Mouse (Mus musculus) c-Kit-positive CD71-positive TER-119-negative erythroid progenitor cells, embryonic 14.5 days (primary cell): Measurements from ENCODE around the gene Stard13.

Source experiments
- DNase-seq: peaks from one replicate; pipeline ENCODE4 v3.0.0-alpha.2; 2013; ENCODE audit warnings: low read depth

Stard13 gene

DNA sequence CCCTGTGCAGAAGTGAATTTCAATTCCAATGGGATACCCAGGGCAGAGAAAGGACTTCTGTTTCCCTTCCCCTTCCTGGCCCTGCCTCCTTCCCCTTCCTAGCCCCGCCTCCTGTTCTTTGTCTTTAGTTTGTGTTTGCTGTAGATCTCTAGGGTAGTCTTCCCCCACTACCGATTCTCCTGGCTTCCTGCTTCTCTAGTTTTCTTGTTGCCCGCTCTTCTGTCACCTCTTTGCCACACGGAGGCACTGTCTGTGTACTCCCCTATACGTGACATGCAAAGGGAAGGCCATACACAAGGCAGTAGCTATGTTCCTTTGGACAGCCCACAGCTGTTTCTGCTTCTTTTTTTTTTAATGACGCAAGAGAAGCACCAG is 176.7 kb downstream of the Stard13 start:
- no peak for DNase-seq

DNA sequence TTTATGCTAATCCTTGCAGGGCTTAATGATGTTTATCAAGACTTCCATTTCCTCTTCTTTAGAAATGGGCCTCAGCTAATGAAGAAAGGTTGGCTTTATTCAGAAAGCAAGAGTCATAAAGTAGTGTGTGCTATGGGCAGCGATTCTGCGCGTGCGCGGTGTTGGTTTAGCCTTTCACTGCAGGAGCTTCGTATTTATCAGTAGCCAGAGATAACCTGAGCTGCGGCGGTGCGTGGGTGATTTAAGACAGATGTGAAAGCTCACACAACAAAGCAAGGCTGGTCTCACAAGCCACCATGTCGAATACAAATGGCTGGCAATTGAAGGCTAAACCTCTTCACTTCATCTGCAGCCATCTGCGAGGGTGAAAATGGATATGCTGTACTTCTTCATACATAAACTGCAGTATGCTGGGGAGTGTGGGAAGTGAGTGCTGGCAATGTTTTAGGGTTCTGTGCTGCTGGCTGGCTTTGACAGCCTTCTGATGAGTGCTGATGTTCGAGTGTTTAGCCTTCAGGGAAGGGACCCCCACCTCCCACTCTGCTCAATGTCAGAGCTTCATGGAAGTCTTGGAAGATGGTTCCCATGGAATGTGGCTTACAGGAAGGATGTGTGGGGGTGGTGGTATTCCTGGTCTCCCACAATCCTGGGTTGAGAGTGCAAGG is 177.2 kb downstream of the Stard13 start:
- no peak for DNase-seq

DNA sequence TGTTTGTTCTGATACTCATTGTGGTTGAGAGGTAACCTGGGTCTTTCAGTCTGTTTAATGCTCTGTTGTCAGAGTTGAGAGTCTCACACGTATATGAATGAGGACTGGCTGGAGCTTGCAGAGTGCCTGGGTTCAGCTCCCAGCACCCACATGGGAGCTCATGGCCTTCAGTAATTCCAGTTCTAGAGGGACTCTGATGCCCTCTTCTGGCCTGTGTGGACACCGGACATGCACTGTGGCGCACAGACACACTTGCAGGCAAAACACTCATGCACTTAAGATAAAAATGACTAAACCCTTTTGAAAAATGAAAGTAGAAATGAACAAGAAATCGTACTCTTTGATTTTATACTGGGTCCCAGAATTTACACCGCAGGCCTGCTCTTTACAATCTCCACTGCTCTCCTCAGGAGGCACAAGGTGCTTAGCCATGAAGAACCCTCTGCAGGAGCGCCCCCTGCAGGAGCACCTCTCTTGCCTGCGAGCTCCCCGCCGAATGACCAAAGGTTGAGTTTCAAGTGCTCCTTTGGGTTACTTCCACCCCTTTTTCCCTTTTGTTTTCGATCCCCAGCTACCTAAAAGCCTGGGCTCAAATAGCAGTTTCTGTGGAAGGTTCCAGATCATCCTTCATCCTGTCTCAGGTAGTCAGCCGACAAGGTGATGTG is 178.1 kb downstream of the Stard13 start:
- DNase-seq, result no peak

DNA sequence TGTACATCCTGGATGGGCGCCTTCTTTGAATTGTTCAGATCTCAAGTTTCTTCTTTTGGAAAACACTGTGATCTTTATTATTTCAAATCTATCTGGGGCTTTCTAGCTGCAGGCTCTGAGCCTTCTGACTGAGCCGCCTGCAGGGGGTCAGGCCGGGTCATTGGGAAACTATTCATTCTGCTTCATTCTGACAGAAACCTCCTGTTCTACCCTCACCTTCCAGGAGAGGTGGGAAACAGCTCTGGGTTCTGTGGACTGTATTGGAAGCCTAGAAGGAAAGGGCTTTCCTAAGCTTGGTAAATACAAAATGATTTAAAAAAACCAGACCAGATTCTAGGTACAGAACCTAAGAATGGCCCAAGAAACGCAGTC is 178.9 kb downstream of the Stard13 start:
- DNase-seq, result no peak

DNA sequence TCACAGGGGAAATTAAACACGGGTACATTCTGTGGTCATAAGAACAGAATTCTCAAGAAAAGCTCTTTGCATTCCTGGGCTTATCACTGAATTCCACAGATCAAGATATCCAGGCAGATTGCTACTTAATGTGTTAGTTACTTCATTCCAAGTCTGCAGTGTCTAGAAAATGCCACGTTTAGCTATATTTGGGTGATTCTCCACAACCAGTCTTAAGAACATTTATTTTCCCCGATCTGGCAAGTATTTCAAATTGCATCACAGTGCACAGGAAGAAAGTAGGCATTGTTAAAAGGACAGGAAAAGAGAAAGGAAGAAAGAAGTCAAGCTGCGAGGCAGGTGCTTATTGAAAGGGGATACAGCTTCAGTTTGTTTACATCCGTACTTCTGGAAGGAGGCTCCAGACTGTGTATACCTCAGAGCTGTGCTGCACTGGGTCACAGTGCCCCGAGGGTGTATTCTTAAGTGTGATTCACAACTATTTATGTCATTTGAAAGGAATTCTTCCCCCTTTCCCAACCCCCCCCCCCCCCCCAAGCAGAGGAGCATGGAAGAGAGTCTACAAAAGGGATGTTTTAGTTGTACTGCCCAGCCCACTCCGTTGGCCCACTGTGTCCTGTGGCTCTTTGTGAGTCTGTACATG is 179.4 kb downstream of the Stard13 start:
- no peak for DNase-seq

DNA sequence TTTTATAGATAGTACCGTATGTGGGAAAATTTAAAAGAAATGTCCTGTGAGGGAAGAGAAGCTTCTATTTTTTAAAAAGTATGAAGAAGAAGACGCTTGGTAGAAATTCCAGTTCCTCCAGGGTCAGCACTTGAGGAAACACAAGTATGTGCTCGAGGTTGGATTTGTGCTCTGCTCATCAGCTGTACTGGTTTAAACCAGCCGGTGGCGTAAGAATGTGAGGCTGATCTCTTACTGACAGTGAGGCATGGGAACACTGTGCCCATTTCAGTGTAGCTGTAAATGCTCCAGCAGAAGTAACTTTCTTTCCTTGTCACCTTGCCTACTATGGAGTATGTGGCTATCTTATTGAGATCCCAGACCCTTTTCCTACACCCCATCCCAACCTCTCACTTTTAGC is 180.4 kb downstream of the Stard13 start:
- DNase-seq, result no peak

DNA sequence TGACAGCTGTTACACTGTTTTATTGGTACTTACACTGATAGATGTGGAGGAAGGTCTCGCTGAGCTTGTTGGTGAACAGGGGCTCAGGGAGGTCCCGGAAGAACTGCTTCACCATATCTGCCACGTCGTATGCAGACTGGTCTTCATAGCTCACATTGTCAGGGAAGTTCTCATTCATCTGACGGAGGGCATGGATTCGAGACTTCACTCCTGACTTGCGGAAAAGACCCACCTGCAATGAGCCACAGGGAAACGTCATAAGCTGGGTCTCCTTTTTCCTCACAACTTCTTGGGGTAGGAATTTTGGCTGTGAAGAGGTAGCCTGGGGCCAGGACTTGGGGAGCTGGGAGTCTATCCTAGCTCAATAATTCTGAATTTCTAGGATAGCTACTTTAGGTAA is 181.3 kb downstream of the Stard13 start:
- DNase-seq, result no peak

DNA sequence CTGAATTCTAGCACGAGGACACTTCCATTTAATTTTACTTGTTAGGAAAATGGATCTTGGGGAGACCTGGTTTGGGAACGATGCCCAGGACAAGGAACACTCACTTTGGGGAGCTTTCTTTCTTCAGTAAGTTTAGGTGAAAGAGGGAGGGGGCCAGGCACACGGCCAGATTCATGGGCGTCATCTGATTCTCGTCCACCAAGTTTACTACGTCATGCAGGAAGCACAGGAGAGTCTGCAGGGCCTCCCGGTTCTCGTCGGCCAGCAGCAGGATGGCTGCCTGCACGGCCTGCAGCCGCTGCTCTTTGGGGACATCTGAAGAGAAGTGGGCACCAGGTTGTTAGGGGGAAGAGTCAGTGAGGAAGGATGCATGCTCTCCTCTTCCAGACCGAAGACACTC is 186.1 kb downstream of the Stard13 start:
- no peak for DNase-seq

DNA sequence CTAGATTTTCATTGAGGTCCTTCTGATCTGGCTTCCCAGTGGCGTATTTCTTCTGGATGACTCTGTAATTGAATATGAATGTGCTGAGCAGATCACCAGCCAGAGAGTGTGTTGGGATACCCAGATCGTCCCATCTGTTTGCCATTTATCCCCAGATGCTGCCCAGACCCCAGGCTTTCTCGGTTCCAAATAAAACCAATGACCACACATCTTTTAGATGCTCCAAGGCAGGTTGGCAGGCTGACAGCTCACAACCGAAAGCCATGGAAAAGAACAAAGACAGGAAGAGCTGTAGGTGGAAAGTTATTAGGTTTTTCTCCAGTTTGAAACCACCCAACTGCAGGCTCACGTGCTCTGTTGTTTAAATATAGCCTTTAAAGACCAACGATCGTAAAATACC is 186.7 kb downstream of the Stard13 start:
- DNase-seq, result no peak

DNA sequence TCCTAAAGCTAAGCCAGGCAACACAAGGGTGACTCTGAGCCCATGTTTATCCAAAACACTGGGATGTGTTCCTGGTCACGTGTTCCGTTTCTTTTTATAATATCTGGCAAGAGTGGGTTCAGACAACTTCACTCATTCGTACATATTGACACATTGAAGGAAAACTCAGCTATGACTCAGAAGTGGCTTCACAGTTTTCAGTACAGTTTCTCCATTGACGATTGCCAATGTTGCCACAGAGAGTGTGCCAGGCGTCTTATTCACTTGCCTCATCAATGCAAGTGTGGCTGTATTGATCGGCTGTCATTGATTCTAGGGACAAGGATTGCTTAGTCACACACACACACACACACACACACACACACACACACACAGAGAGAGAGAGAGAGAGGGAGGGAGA is 187.5 kb downstream of the Stard13 start:
- DNase-seq, result no peak

DNA sequence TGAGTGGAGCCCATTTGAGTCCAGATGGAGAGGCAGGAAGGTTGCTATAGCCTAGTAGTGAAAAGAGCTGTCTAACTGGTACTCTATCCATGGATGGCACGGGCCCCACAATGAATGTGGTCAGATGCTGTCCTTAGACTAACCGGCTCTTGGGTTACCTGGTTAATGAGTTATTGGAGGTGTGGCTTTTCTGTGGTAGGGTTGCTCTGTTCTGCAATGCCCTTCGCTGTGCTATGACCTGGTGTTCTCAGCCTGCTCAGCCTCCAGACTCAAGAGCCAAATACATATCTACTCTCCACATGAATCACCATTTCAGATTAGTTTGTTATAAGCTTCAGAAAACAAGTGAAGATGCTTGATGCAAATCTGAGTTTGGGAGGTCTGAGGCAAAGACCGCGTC is 190.7 kb downstream of the Stard13 start:
- DNase-seq, result no peak

DNA sequence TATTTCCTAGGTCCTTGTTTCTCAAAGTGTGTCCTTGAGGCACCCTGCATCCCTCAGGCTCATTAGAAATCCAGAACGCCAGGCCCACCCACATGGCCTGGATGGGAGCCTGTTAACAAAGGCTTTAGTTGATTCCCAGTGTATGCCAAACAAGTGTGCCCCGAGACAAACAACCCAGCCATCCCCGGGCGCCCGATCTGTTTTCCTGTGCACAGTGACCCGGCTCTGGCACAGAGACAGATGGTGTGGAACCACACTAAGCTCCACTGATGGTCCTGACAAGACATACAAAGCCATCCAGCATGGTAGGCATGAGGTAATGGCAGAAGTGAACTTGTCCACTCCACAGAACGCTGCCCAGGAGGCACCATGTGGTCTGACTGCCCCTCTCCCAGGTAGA is 195.8 kb downstream of the Stard13 start:
- DNase-seq, result no peak

DNA sequence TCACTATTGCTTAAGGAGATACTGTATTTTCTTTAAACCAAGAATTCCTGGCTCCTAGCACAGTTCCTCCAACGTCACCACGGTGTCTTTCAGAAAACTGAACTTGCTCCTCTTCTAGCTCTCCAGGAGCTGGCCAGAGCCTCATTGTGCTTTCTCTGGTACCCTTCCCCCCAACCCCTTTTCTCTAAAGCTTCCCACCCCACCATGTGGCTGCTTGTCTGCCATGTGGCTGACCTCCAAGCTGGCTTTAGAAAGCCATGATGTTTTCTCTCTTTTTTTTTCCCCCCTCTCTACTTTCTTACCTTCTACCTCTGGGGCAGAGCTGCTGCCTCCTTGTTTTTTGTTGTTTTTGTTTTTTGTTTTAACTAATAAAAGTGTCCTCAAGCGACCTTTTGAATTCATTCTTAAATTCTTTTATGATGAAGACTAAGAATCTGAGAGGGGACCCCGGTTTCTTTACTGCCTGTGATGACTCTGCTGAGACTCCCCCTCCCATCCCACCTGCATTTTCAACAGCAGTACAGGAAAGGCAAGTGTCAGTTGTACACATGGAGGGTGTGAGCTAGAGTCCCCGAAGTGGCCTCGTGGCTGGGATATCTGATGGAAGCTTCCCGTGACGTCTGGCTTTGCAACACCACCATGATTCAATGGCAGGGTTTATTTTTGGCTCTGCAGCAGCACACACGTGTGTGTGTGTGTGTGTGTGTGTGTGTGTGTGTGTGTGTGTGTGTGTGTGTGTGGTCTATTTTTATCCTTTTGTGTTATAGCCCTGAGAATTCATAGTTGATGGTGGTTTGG is 198.7 kb downstream of the Stard13 start:
- DNase-seq, result no peak

DNA sequence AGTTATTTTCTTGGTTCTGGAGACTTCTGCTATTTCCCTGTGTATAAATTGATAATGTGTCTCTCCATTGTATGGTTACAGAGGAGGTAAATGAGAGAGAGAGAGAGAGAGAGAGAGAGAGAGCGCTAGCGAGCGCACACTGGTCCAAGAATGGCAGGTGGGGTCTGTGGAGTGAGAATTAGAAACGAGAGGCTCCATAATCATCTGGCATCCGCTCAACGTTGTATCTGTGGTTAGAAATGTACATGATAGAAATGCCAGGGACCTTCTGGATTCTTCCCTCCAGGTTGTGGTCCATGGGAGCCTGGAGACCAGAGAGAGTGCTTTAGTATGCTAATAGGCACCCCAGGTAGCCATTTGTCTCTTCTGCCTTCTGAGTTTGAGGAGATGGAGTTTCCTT is 204.7 kb downstream of the Stard13 start:
- no peak for DNase-seq

DNA sequence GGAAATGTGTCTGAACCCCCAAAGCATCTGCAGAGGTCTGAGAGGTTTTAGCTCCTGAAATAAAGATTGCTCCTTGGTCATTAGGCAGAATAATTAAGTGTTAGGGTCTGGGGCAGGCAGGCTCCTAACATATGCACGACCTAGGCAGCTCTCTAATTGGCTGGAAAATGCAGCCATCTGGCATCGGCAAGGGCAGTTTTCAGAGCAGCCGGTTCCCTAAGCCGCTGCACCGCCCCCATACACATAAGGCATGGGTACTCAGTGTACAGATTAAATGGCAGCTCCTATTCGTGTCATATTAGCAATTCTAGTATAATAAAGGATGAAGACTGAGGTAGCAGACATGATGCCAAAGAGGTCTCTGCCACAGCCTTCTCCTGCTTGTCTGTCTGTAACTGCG is 206.5 kb downstream of the Stard13 start:
- no peak for DNase-seq

DNA sequence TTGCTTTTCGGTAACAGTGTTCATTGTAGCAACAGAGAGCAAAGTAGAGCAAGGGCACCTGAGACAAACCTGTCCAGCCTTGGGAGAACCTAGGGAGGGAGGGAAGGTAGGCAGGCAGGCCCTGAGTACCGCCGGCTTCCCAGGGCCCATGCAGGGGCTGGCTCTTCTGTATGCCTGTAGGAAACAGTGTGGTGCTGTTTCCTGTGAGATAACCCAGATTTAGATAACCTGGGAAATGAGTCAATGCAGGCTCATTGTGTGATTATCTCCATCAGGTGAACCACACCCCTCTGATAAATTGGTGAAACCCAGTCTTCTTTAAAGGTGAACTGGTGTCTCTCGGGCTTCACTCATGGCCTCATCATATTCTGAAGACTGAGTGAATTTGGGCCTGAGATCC is 207.6 kb downstream of the Stard13 start:
- no peak for DNase-seq

DNA sequence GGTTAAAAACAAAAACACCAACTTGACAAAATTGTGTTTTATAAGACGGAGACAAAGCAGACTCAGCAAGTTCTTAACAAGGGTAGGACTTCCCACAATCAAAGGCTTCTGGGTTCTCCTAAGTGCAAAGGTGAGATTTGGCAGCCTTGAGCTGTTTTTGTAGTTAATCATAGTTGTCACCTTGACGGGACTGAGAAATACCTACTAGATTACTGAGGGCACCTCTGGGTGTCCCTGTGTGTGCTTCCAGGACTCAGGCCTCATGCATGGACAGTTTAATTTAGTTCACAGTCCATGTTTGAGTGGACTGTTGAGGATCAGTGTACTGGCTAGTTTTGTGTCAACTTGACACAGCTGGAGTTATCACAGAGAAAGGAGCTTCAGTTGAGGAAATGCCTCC is 209.2 kb downstream of the Stard13 start:
- DNase-seq, result no peak

DNA sequence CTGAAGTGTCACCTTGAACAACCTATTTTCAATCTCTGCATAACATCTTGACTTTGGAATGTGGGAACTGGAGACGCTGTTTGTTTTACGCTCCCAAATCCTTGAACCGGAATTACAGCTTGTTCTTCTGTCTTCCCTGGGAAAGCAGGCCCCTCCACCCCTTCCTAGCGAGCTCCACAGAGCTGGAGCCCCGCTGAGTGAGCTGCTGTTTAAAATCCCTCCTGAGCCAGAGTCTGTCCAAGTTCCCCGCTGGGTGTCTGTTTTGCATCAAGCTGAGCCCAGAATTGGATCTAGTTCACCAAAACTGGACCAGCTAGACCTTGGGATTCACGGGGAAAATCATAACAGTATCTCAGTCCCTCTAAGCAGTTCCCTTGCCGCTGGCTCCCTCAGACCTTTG is 210.2 kb downstream of the Stard13 start:
- DNase-seq, result no peak

DNA sequence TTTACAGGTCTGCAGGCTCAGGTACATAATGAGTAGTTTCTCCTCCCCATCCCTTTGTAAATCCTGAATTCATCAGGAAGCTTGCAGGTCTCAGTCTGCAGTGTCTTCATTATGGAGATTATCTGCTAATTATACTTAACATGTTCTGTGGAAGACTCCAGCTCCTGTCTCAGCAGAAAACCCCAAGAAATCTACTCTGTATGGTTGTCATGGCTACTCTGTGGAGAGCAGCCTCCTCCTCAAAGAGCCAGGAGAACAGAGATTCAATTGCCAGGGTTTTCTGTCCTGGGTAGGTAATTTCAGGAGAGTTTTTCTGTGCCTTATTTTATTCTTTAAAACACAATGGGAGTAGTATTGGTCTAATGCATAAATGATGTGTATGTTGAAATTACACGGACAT is 210.7 kb downstream of the Stard13 start:
- no peak for DNase-seq

DNA sequence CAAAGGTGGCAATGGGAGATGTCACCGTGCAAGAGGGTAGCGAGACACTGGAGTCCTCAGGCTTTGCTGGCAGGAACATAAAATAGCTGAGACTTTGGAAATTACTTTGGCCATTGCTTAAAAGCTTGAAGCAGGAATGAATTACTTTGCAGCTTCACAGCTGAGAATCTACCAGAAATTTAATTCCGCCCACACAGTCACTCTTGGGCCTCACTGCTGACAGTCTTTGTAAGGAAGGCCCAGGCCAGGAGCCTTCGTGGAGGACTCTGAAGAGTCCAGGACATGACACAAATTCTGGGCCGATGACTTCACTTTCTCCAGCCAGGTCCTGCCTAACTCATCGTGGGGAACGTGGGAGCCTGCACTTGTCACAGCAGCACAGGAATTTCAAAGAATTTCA is 211.6 kb downstream of the Stard13 start:
- DNase-seq, result no peak

DNA sequence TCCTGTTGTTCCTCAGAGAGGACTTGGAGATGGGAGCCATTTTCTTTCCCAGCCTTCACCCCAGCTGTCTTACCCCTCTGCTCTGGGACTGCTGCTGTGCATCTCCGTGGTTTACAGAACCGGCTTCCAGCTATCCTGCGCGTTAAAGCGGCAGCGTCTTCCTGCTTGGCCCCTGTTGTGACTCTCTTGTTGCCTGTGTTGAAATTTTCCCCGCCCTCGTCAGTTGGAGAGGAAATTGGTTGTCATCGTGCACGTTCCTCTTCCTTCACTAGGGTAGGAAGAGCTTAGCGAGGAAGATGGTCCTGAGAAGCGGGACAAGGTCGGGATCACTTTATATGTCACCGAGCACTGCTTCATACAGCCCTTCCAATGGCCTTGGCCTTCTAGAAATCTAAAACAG is 212.8 kb downstream of the Stard13 start:
- no peak for DNase-seq

DNA sequence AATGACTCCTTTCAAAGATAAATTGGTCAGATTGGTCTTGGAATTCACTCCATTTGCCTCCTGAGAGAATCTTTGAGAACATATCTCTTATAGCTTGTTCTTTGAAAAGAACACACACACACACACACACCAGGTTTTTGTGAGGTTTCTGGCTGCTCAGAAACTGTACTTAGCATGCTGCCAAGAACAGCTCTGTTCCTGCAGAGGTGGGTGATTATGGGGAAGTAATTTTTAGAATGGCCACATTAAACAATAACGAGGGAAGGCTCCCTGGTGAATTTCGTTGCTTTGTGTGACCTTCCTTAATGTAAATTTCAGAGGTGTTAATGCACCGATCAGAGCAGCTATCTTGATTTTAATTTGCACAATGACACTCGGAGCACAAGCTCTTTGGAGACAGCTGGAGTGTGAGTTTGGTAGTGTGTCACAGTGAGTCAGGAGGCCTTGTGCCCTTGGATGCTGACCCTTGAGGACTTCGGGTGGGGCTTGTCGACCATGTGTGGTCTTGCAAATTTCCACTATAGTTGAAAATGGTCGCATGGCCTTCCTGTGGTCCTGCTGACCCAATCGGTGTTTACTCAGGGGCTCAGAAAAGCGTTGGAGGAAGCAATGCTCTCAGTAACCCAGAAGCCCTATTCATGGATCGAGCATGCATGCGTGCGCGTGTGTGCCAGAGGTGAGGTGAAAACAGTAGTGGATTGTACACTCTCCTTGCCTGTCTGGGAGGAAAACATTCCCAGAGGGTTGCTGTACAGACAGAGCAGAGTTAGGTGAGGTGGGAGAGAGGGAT is 213.4 kb downstream of the Stard13 start:
- DNase-seq, result no peak
